ENCODE assay signal across 13 mouse cellular contexts in the genomic region with DNA sequence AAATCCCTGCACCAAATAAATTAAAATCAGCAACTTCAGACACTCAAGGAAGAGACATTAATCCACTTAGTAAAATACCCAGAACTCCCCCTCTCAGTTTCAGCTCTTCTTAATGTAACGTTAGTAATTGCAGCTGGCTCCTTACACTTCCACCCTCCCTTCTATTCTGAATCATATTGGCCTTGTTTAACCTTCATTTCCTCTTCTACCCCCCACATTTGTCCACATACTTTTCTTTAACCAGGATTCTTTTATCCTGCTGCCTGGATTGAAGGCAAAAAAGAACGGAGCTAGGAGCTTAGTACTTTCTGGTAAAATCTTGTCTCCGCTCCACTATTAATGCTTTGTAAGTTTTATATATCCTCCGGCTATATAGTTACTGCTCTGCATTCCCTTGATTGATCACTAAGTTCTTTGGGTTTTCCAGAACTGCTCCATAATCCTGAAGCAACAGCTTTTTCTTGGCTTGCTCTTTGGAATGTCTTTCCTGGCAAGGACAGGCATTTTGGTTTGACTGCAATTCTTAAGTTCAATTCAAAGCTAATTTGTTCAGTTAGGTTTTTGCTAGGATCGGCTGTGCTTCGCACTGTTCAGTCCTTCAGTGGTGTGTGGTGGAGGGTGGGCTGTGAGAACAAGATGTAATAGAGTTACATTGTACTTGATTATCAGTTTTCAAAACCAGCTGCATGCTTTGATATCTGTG.
DNase-seq lines count a peak whose midpoint lies in the region; ATAC-seq and TF ChIP-seq lines count a peak whose summit lies in the region.
"Had no signal": no experiment of that assay in that cellular context is flagged by ENCODE, and none has a peak within 500 bp of the region (broad histone marks: within the 10 kb centered on the region; RNA-seq: fewer than 3 reads in every experiment).

No protein-coding gene starts in this region.

- no peak overlapping the region for H3K4me2 ChIP-seq in embryonic facial prominence, embryonic 13.5 days
- peak overlapping the region; percentile 87 for H3K4me2 ChIP-seq in stomach, embryonic 15.5 days
- no peak overlapping the region for H3K4me2 ChIP-seq in hindbrain, embryonic 14.5 days (replicated peaks)

- no peak for ATAC-seq in embryonic facial prominence, embryonic 13.5 days (ENCODE audit: insufficient number of reproducible peaks, insufficient read depth, low FRiP score, low TSS enrichment, low read depth)
- peak; percentile 47; the same call in 1 of the 2 replicates for ATAC-seq in stomach, embryonic 15.5 days (ENCODE audit: insufficient read depth, low FRiP score, low read depth)
- no peak for ATAC-seq in hindbrain, embryonic 14.5 days (ENCODE audit: low FRiP score)

- DNase-seq in embryonic facial prominence, embryonic 10.5 days (ENCODE audit: low spot score), result no peak
- DNase-seq in left cerebral cortex, adult 2 months (ENCODE audit: extremely low spot score in 1 of 2, low spot score in 2 of 2), result no peak
- DNase-seq in left cerebral cortex, adult 18-20 months (ENCODE audit: low spot score in 2 of 2), result no peak
- DNase-seq in kidney, postnatal 10 days, result peak; percentile 42
- no peak for DNase-seq in hindbrain, embryonic 14.5 days (ENCODE audit: low spot score)
- no peak for DNase-seq in left cerebral cortex, adult 9 months (ENCODE audit: low spot score in 2 of 2)
- DNase-seq: cerebellum, postnatal 36 days; gastrocnemius, postnatal 14 days; thymus, postnatal 36 days had no signal

- intact Hi-C loops in left cerebral cortex, adult 2 months (cut with DNase I), result loop anchor here (5.0 to 10.0 kb wide), 3 partner anchors 368 to 553 kb away; partner anchors contain the start of gene Gtdc1

- TF ChIP-seq CTCF in left cerebral cortex, adult 2 months (IDR thresholded peaks at IDR 0.05), result no peak

- peaks cover 34% of the 10 kb centered on the region for H3K4me1 ChIP-seq in embryonic facial prominence, embryonic 13.5 days
- peaks cover 32% of the 10 kb centered on the region for H3K4me1 ChIP-seq in embryonic facial prominence, embryonic 10.5 days
- peaks cover 5% of the 10 kb centered on the region; the same call in 1 of the 2 replicates for H3K4me1 ChIP-seq in stomach, embryonic 15.5 days
- H3K4me1 ChIP-seq in hindbrain, embryonic 14.5 days (replicated peaks; ENCODE audit: control insufficient read depth, insufficient read depth, low read length), result peaks cover 12% of the 10 kb centered on the region

- no peaks in the 10 kb centered on the region for H3K27me3 ChIP-seq in embryonic facial prominence, embryonic 13.5 days
- peaks cover 50% of the 10 kb centered on the region for H3K27me3 ChIP-seq in embryonic facial prominence, embryonic 10.5 days (replicated peaks; ENCODE audit: low read depth, poor library complexity, severe bottlenecking)
- H3K27me3 ChIP-seq in stomach, embryonic 15.5 days (replicated peaks), result no peaks in the 10 kb centered on the region
- peaks cover 6% of the 10 kb centered on the region; the same call in 1 of the 2 replicates for H3K27me3 ChIP-seq in hindbrain, embryonic 14.5 days (ENCODE audit: control insufficient read depth, insufficient read depth, low read length)

- 24% methylated on average over 6 of the region's 6 CpGs for WGBS in embryonic facial prominence, embryonic 13.5 days
- WGBS in embryonic facial prominence, embryonic 10.5 days, result 64% methylated on average over 6 of the region's 6 CpGs
- WGBS in stomach, embryonic 15.5 days, result 41% methylated on average over 6 of the region's 6 CpGs
- WGBS in hindbrain, embryonic 14.5 days, result 71% methylated on average over 6 of the region's 6 CpGs

- H3K9me3 ChIP-seq in embryonic facial prominence, embryonic 13.5 days, result no peaks in the 10 kb centered on the region
- H3K9me3 ChIP-seq in embryonic facial prominence, embryonic 10.5 days, result no peaks in the 10 kb centered on the region
- no peaks in the 10 kb centered on the region for H3K9me3 ChIP-seq in stomach, embryonic 15.5 days
- H3K9me3 ChIP-seq in hindbrain, embryonic 14.5 days (ENCODE audit: control insufficient read depth, low read length), result no peaks in the 10 kb centered on the region
- H3K9me3 ChIP-seq: megakaryocyte, embryonic 14.5 days had no signal

- H3K36me3 ChIP-seq in embryonic facial prominence, embryonic 13.5 days, result no peaks in the 10 kb centered on the region
- no peaks in the 10 kb centered on the region for H3K36me3 ChIP-seq in embryonic facial prominence, embryonic 10.5 days (replicated peaks)
- H3K36me3 ChIP-seq in stomach, embryonic 15.5 days, result no peaks in the 10 kb centered on the region
- no peaks in the 10 kb centered on the region for H3K36me3 ChIP-seq in hindbrain, embryonic 14.5 days (replicated peaks; ENCODE audit: control insufficient read depth, insufficient read depth)

- H3K9ac ChIP-seq in embryonic facial prominence, embryonic 13.5 days, result no peak overlapping the region
- no peak overlapping the region for H3K9ac ChIP-seq in stomach, embryonic 15.5 days
- no peak overlapping the region for H3K9ac ChIP-seq in hindbrain, embryonic 14.5 days

- H3K27ac ChIP-seq in embryonic facial prominence, embryonic 13.5 days, result peak overlapping the region; percentile 22; the same call in 1 of the 2 replicates
- no peak overlapping the region for H3K27ac ChIP-seq in embryonic facial prominence, embryonic 10.5 days (replicated peaks)
- H3K27ac ChIP-seq in left cerebral cortex, adult 2 months, result peak overlapping the region; percentile 88
- H3K27ac ChIP-seq in stomach, embryonic 15.5 days, result peak overlapping the region; percentile 82
- no peak overlapping the region for H3K27ac ChIP-seq in hindbrain, embryonic 14.5 days

- no peak overlapping the region for H3K4me3 ChIP-seq in embryonic facial prominence, embryonic 13.5 days
- no peak overlapping the region for H3K4me3 ChIP-seq in embryonic facial prominence, embryonic 10.5 days
- H3K4me3 ChIP-seq in left cerebral cortex, adult 2 months, result no peak overlapping the region
- H3K4me3 ChIP-seq in stomach, embryonic 15.5 days (replicated peaks), result no peak overlapping the region
- no peak overlapping the region for H3K4me3 ChIP-seq in hindbrain, embryonic 14.5 days (replicated peaks; ENCODE audit: low read length)
- H3K4me3 ChIP-seq: megakaryocyte, embryonic 14.5 days; myocyte had no signal

Comparison
In these comparisons a context has a peak if more than half of its experiments do, and no peak if none do; other contexts are left out.
1. H3K27ac ChIP-seq: peak in embryonic facial prominence, embryonic 13.5 days (single experiment), left cerebral cortex, adult 2 months (single experiment) and stomach, embryonic 15.5 days (single experiment); none in embryonic facial prominence, embryonic 10.5 days (single experiment) and hindbrain, embryonic 14.5 days (single experiment).